15 mouse cellular contexts compared by ENCODE assay signal in genomic region chr12:43280442-43280841, GRCm38 (mm10).
"Had no signal": no experiment of that assay in that cellular context is flagged by ENCODE, and none has a peak within 500 bp of the region (broad histone marks: within the 10 kb centered on the region; RNA-seq: fewer than 3 reads in every experiment).

No protein-coding gene starts in this region.

- H3K4me3 ChIP-seq: left cerebral cortex, adult 2 months; limb, embryonic 10.5 days; liver, embryonic 15.5 days; myocyte; neural tube, embryonic 12.5 days had no signal

- H3K4me1 ChIP-seq: limb, embryonic 10.5 days; liver, embryonic 15.5 days; neural tube, embryonic 12.5 days had no signal

- H3K36me3 ChIP-seq: limb, embryonic 10.5 days; liver, embryonic 15.5 days; neural tube, embryonic 12.5 days had no signal

- H3K27ac ChIP-seq: left cerebral cortex, adult 2 months; limb, embryonic 10.5 days; liver, embryonic 15.5 days; neural tube, embryonic 12.5 days had no signal

- H3K4me2 ChIP-seq: liver, embryonic 11.5 days; liver, embryonic 15.5 days; neural tube, embryonic 12.5 days had no signal

- DNase-seq: kidney, adult 8-10 months; kidney, postnatal 25 days; lung, adult 2 months; lung, postnatal 36 days; retina, postnatal 1 day; right cerebral cortex, postnatal 14 days; thymus, postnatal 36 days had no signal

- H3K9me3 ChIP-seq: limb, embryonic 10.5 days; liver, embryonic 15.5 days; neural tube, embryonic 12.5 days had no signal

- H3K27me3 ChIP-seq: liver, embryonic 15.5 days; neural tube, embryonic 12.5 days had no signal

- H3K9ac ChIP-seq: liver, embryonic 15.5 days; neural tube, embryonic 12.5 days had no signal

- ATAC-seq: intestine, postnatal 0 days; lung, postnatal 0 days had no signal
